Mouse (Mus musculus) liver, embryonic 11.5 days (tissue): ENCODE measurements at regions not wholly inside any gene's neighbourhood (a gene's known extent, or its start where the extent isn't known, plus 50 kb on each side); places are given as distances from the start of the nearest gene placed in this dataset.

Experiments used
- ATAC-seq: fragments of 200-750 bp; cut with Nextera tagmentation; replicated peaks from 2 replicates; pipeline ENCODE4 v1.8.0; 2017; ENCODE audit warnings: moderate number of reproducible peaks, mild to moderate bottlenecking, moderate TSS enrichment, moderate library complexity; ENCODE audit not compliant: low FRiP score
- DNase-seq: peaks from one replicate; pipeline ENCODE4 v3.0.0-alpha.2; 2017; ENCODE audit warnings: low spot score
- H3K27ac ChIP-seq: fragments of 300-500 bp; sonication (generic); 2 replicates; pipeline ENCODE4 v1.5.1; 2014; ENCODE audit warnings: mild to moderate bottlenecking, low read depth, low read length, control low read depth
- H3K27me3 ChIP-seq: fragments of 300-500 bp; sonication (generic); replicated peaks from 2 replicates; pipeline ENCODE4 v1.6.1; 2014; ENCODE audit warnings: low read length, mixed read lengths; ENCODE audit not compliant: control insufficient read depth, insufficient read depth
- H3K36me3 ChIP-seq: fragments of 300-500 bp; sonication (generic); 2 replicates; pipeline ENCODE4 v1.6.1; 2014; ENCODE audit warnings: mild to moderate bottlenecking, low read length, moderate library complexity, mixed read lengths; ENCODE audit not compliant: control insufficient read depth, insufficient read depth
- H3K4me1 ChIP-seq: fragments of 300-500 bp; sonication (generic); replicated peaks from 2 replicates; pipeline ENCODE4 v1.6.1; 2014; ENCODE audit warnings: low read length, mixed read lengths; ENCODE audit not compliant: control insufficient read depth, insufficient read depth
- H3K4me2 ChIP-seq: fragments of 300-500 bp; sonication (generic); 2 replicates; pipeline ENCODE4 v1.6.1; 2014; ENCODE audit warnings: mild to moderate bottlenecking, control low read depth, moderate library complexity
- H3K4me3 ChIP-seq: fragments of 300-500 bp; sonication (generic); 2 replicates; pipeline ENCODE4 v1.5.1; 2014; ENCODE audit warnings: low read depth, low read length, control low read depth
- H3K9ac ChIP-seq: fragments of 300-500 bp; sonication (generic); 2 replicates; pipeline ENCODE4 v1.6.1; 2014; ENCODE audit warnings: low read depth, low read length, control low read depth
- H3K9me3 ChIP-seq: fragments of 300-500 bp; sonication (generic); 2 replicates; pipeline ENCODE4 v1.6.1; 2016; ENCODE audit warnings: low read length, inconsistent platforms, mixed read lengths; ENCODE audit not compliant: control insufficient read depth
- WGBS: fragments of 180-500 bp; shearing (Covaris S2); extraction: QIAGEN DNeasy Blood & Tissue Kit; methylation state at CpG from one replicate; pipeline ENCODE4 v1.1.7; 2014; 5-methylcytosine and 5-hydroxymethylcytosine counted together

DNA sequence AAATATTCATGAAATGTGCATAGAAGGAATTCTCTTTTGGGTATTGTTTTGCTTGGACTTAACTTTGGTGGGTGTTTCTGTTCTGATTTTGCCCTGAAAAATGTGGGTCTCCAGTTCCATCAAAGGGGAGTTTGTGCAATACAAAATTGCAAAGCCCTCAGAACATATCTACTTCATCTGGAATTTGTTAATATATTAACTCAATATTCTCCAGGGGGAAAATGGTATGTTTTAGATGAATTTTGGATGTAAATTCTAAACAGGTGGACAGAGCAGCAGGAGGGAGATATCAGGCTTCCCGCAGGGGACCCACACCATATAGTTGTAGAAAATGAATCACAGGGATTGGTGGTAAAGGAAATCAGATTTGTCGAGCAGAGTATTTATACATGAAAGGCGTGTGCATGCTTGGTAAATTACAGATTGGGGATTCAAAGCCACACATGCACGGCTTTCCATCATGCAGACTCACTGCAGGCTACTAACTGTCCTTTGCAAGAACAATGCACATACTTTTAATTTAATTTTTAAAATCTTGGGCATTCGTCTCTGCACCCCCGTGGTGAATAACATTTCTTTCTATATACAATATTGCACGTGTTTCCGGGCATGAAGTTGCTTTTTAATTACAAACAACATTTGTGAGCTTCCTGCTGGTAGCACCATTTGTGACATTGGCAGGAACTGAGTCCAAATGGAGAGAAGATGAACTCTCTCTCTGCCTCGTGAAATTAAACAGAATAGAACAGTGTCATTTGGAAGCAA, 104.8 kb upstream of the Adgrl4 start:
- H3K4me3 ChIP-seq, result no peak overlapping the region
- H3K9me3 ChIP-seq, result no peaks in the 10 kb centered on the region
- DNase-seq, result no peak
- no peaks in the 10 kb centered on the region for H3K36me3 ChIP-seq
- no peaks in the 10 kb centered on the region for H3K4me1 ChIP-seq
- no peak overlapping the region for H3K9ac ChIP-seq
- no peak overlapping the region for H3K27ac ChIP-seq
- WGBS, result 74% methylated on average over 9 of the region's 9 CpGs
- no peaks in the 10 kb centered on the region for H3K27me3 ChIP-seq
- H3K4me2 ChIP-seq, result no peak overlapping the region
- ATAC-seq, result no peak

DNA sequence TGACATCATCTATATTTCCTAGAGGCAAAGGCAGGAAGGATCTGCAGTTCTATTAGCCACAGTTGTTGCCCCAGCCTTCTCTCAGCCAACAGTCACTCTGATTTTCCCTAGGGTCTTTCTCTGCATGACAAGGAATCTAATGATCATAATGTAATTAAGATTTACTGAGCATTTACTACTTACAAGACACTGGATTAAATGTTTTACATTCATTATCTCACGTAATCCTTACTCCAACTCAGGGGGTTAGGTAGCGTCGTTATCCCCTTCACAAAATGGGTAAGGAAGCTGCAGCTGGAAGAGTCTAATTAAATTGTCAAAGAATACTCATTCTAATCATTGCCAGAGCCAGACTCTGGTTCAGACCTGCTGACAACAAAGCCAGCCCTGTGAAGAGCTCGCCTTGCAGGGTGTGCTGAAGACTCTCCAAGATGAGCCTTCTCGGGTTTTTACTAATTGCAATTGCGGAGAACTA, 103.8 kb upstream of the Adgrl4 start:
- Histone ChIP-seq H3K4me3 (no peak overlapping the region), H3K36me3 (no peaks in the 10 kb centered on the region), H3K27ac (no peak overlapping the region), H3K4me1 (no peaks in the 10 kb centered on the region), H3K9me3 (no peaks in the 10 kb centered on the region), H3K4me2 (no peak overlapping the region), H3K27me3 (no peaks in the 10 kb centered on the region), H3K9ac (no peak overlapping the region)
- 69% methylated on average over 6 of the region's 6 CpGs for WGBS
- ATAC-seq (no peak), DNase-seq (no peak)

DNA sequence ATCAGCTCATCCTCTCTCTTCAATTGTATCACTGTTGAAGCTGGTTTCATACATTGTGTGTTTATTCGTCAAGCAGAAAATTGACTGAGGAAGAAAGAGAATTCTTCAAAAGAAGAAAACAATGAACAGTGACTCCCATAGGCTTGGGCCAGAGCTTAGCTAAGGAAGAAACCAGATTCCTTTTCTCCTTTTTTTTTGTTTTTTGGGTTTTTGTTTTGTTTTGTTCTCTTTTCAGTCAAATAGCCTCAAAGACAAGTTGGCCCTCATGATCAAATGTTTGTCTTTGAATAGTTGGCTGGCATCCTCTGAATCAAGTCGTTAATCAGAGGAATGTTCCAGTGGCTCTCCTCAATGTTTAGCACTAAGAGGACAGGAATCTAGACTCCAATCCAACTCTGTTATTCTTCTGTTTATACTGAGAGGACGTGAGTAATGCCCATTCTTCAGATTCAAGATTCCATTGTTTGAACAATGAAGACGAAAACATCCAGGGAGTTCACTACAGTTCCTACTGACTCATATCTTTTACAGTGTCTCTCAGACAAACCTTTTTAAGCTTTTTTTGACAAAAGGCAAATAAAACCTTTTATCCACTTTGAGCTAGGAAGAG, 86.1 kb upstream of the Adgrl4 start:
- ATAC-seq (no peak), DNase-seq (no peak)
- Histone ChIP-seq H3K9ac (no peak overlapping the region), H3K4me1 (no peaks in the 10 kb centered on the region), H3K4me3 (no peak overlapping the region), H3K27ac (no peak overlapping the region), H3K36me3 (no peaks in the 10 kb centered on the region), H3K27me3 (no peaks in the 10 kb centered on the region), H3K4me2 (no peak overlapping the region), H3K9me3 (no peaks in the 10 kb centered on the region)
- WGBS, result 66% methylated on average over 4 of the region's 4 CpGs

DNA sequence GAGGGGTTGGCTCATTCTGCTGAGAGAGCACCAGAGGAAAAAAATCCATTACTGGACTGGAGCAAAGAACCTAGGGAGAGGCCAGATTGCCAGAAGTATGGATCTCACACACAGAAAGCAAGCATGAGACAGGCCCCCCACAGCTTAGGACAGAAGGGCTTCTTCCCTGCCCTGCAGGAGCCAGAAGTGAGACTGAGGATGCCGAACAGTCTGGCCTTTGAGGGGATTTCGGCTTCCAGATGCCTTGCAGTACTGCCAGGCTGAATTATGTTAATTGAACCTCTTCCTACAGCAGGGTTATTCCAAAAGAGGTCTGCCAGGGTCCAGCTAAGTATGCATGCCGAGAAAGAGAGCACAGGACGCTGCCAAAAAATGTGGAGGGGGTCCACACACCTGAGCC, 71.4 kb upstream of the Adgrl4 start:
- Histone ChIP-seq H3K4me2 (no peak overlapping the region), H3K9me3 (no peaks in the 10 kb centered on the region), H3K4me1 (no peaks in the 10 kb centered on the region), H3K9ac (no peak overlapping the region), H3K4me3 (no peak overlapping the region), H3K27ac (no peak overlapping the region), H3K36me3 (no peaks in the 10 kb centered on the region), H3K27me3 (no peaks in the 10 kb centered on the region)
- ATAC-seq (no peak), DNase-seq (no peak)
- 77% methylated on average over 4 of the region's 4 CpGs for WGBS

DNA sequence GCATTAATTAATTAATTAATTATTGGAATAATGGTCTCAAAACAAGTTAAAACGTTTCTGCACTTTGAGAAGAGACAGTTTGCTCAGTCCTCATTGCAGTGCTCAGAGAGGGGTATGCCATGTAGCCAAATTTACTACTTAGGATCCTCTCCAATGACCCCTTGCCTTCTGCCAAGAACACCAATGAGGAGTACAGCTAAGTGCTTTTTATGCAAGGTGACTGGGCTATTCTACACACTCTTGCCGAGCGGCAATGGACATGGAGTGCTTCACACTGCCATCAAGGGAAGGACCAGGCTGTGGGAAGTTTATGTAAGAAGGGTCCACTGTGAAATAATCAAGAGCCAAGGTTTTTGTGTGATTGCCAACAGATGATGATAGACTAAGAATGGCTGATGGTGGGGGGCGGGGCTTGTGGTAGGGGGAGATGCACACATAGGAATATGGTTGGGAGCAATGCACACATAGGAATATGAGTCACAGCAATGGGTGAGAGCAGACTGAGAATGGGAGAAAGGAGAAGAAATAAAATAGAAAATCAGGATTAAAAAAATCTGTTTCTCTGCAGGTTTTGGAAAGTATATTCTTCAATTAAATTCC, 70.9 kb upstream of the Adgrl4 start:
- ATAC-seq (no peak), DNase-seq (no peak)
- Histone ChIP-seq H3K27ac (no peak overlapping the region), H3K4me2 (no peak overlapping the region), H3K9me3 (no peaks in the 10 kb centered on the region), H3K36me3 (no peaks in the 10 kb centered on the region), H3K4me1 (no peaks in the 10 kb centered on the region), H3K9ac (no peak overlapping the region), H3K4me3 (no peak overlapping the region), H3K27me3 (no peaks in the 10 kb centered on the region)
- WGBS, result 87% methylated on average over 4 of the region's 4 CpGs

DNA sequence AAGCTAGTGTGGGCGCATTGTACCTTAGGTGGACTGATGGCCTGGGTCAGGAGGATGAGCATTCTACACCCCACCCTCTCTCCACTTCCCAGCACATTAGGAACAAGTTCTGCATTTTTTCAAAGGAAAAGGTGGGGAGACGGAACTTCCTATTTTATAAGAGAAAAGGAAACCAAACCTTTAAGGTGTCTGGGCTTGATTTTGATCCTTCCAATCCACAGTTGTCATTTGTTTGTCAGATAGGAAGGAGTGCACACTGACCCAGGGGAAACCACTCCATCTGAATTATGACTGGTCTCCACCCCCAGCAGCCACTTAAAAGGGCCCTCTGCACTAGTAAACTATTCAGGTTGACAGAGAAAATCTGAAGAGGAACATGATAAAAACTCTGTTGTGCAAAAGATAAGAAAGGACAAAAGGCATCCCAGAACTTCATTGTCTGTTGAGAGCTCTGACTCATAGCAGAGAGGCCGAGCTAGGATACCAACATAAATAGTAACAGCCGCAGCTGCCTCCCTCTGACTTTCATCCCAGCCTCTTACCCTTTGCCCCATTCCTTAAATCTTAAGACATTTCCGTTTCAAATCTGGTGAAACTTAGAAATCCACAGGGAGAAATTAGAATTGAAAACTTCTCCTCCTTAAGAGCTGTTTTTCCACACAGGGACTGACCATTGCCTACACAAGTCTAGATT, 54.2 kb upstream of the Adgrl4 start:
- no peak for ATAC-seq

DNA sequence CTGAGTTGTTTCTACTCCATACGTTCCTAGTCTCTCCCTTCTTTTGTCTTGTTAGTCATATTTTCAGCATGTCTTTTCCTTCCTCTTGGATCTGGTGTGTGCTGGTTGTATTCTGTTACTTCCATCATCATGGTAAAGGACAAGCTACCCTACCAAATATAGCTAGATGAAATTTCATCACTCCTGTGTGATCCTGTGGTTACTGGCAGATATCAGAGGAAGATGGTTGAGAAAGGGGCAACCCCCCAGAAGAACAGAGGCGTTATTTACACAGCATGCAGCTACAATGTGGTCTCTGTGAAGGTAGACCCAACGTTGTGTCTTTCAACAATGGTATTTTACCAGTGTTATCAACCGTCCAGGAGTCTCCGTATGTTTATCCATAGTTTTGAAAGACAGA, 52.8 kb upstream of the Adgrl4 start:
- H3K27ac ChIP-seq, result no peak overlapping the region
- H3K4me3 ChIP-seq, result no peak overlapping the region
- H3K9me3 ChIP-seq, result no peaks in the 10 kb centered on the region
- DNase-seq, result no peak
- no peak for ATAC-seq
- 77% methylated on average over 5 of the region's 5 CpGs for WGBS
- no peak overlapping the region for H3K9ac ChIP-seq
- no peak overlapping the region for H3K4me2 ChIP-seq
- no peaks in the 10 kb centered on the region for H3K4me1 ChIP-seq
- H3K36me3 ChIP-seq, result no peaks in the 10 kb centered on the region
- H3K27me3 ChIP-seq, result no peaks in the 10 kb centered on the region

More for the DNA sequence above, 54.2 kb upstream of the Adgrl4 start:
- Histone ChIP-seq H3K4me2 (no peak overlapping the region), H3K27ac (no peak overlapping the region), H3K27me3 (no peaks in the 10 kb centered on the region), H3K9ac (no peak overlapping the region), H3K4me1 (no peaks in the 10 kb centered on the region), H3K4me3 (no peak overlapping the region), H3K36me3 (no peaks in the 10 kb centered on the region), H3K9me3 (no peaks in the 10 kb centered on the region)
- DNase-seq, result no peak
- WGBS, result 44% methylated on average over 5 of the region's 5 CpGs

DNA sequence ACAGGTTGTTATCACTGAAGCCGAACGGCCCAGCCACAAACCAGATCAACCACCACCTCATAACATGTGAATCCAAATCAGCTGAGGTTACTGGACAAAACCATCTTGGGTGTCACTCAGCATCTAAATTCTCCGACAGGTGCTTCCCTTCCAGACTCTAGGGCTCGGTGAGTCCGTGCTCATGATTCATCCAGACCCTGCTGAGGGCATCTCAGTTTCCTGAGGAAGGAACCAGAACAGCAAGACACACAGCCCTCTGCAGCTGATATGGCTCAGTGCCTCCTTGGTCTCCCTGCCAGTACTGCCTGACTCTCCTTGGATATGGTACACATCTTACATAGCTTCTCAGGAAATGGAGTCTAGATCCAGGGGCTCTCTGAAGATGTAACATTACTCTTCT, 51.6 kb upstream of the Adgrl4 start:
- Histone ChIP-seq H3K27ac (no peak overlapping the region), H3K4me2 (no peak overlapping the region), H3K9ac (no peak overlapping the region), H3K4me3 (no peak overlapping the region), H3K36me3 (no peaks in the 10 kb centered on the region), H3K27me3 (no peaks in the 10 kb centered on the region), H3K9me3 (no peaks in the 10 kb centered on the region), H3K4me1 (no peaks in the 10 kb centered on the region)
- ATAC-seq, result no peak
- 54% methylated on average over 5 of the region's 5 CpGs for WGBS
- no peak for DNase-seq
